Mouse (Mus musculus) forebrain, embryonic 11.5 days (tissue): ENCODE data around the gene Dhrs11. TPM values are rescaled to one million over a fixed set of nuclear protein-coding genes. Genes with fewer than 3 reads are reported as not detected.
"Not testable (repeated sequence)": the region's sequence is repeated elsewhere in the genome, so short reads cannot be mapped to it uniquely, and the experiment has no call there.

Experiments
- ATAC-seq: fragments of 200-750 bp; cut with Nextera tagmentation; replicated peaks from 2 replicates; pipeline ENCODE4 v1.8.0; 2017; ENCODE audit warnings: moderate TSS enrichment; ENCODE audit not compliant: low FRiP score
- DNase-seq: peaks from one replicate; pipeline ENCODE4 v3.0.0-alpha.2; 2017; ENCODE audit warnings: low spot score
- H3K27ac ChIP-seq: fragments of 300-500 bp; sonication (generic); 2 replicates; pipeline ENCODE4 v1.5.1; 2014; ENCODE audit warnings: low read depth, low read length
- H3K27me3 ChIP-seq: fragments of 300-500 bp; sonication (generic); 2 replicates; pipeline ENCODE4 v1.6.1; 2014; ENCODE audit warnings: mild to moderate bottlenecking, low read length, mixed read lengths; ENCODE audit not compliant: control insufficient read depth, insufficient read depth
- H3K36me3 ChIP-seq: fragments of 300-500 bp; sonication (generic); 2 replicates; pipeline ENCODE4 v1.6.1; 2014; ENCODE audit warnings: mild to moderate bottlenecking, low read length, moderate library complexity, mixed read lengths; ENCODE audit not compliant: control insufficient read depth, insufficient read depth
- H3K4me1 ChIP-seq: fragments of 300-500 bp; sonication (generic); replicated peaks from 2 replicates; pipeline ENCODE4 v1.6.1; 2014; ENCODE audit warnings: low read length, mixed read lengths; ENCODE audit not compliant: control insufficient read depth, insufficient read depth
- H3K4me2 ChIP-seq: fragments of 300-500 bp; sonication (generic); 2 replicates; pipeline ENCODE4 v1.6.1; 2014; ENCODE audit warnings: low read depth, mild to moderate bottlenecking, low read length, moderate library complexity, mixed read lengths; ENCODE audit not compliant: severe bottlenecking
- H3K4me3 ChIP-seq: fragments of 300-500 bp; sonication (generic); 2 replicates; pipeline ENCODE4 v1.5.1; 2014; ENCODE audit warnings: low read depth, low read length
- H3K9ac ChIP-seq: fragments of 300-500 bp; sonication (generic); 2 replicates; pipeline ENCODE4 v1.6.1; 2014; ENCODE audit warnings: low read length
- H3K9me3 ChIP-seq: fragments of 300-500 bp; sonication (generic); 2 replicates; pipeline ENCODE4 v1.6.1; 2016; ENCODE audit warnings: low read length, mixed read lengths; ENCODE audit not compliant: control insufficient read depth
- WGBS: fragments of 180-500 bp; shearing (Covaris S2); extraction: QIAGEN DNeasy Blood & Tissue Kit; methylation state at CpG from one replicate; pipeline ENCODE4 v1.1.7; 2014; 5-methylcytosine and 5-hydroxymethylcytosine counted together
- polyA plus RNA-seq: library from polyadenylated mRNA; unstranded; fragments of >200 nt; fragmentation: Nextera tagmentation; extraction: Ambion mirVana; gene quantifications from 2 replicates; pipeline ENCODE4 v1.2.1, GENCODE M21; 2014

The Dhrs11 gene
- polyA plus RNA-seq, 1 experiment from 2014 or later: 12.6 TPM

DNA sequence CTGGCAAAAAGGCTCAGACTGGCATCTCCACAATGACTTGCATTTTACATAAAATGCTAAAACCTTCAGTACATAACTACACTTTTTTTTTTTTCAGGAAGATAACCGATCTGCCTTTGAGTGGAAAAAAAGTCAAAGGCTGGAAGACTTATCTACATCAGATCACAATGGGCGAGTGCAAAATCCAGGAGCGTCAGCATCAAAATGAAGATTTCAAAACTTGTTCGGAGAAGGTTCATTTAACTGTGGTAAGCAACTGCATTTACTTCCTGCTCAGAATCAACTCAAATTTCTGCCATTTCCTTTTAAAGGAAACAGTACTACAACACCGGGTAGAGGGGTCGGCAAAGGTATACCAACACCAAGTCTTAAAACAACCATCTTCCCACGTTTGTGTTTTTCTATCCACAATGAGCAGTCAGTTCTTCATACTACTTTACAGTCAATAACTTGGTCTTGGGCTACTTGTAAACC, 40.0 kb upstream of the Dhrs11 start:
- Histone ChIP-seq H3K27me3 (no peaks in the 10 kb centered on the region), H3K27ac (no peak overlapping the region), H3K4me2 (peak overlapping the region; percentile 74), H3K4me3 (peak overlapping the region; percentile 64), H3K9ac (peak overlapping the region; percentile 70), H3K4me1 (peaks cover 2% of the 10 kb centered on the region; the same call in 1 of the 2 replicates), H3K36me3 (no peaks in the 10 kb centered on the region; the same call in 1 of the 2 replicates), H3K9me3 (no peaks in the 10 kb centered on the region)
- WGBS: 23% methylated on average over 7 of the region's 7 CpGs
- ATAC-seq (no peak), DNase-seq (no peak)

DNA sequence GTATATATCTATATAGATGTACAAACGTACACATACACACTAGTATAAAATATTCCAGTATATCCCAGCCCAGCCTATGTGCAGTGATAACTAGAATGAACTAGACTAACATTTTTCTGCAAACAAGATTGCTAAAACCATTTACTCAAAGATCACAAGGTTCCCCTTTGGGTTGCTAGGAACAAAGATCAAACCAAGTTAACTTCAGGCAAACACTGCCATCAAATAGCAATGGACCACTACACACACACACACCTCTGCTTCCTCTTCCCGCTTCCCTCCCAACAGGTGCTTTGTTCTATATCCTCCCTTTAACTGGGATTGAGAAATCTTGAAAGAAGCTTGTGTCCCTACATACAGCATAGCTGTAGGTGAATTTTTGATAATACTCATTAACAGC, 38.8 kb upstream of the Dhrs11 start:
- H3K36me3 ChIP-seq: no peaks in the 10 kb centered on the region
- ATAC-seq: no peak
- H3K9ac ChIP-seq: peak overlapping the region; percentile 16; the same call in 1 of the 2 replicates
- H3K27ac ChIP-seq: no peak overlapping the region
- H3K4me3 ChIP-seq: no peak overlapping the region
- H3K9me3 ChIP-seq: no peaks in the 10 kb centered on the region
- 93% methylated on average over 2 of the region's 2 CpGs for WGBS
- H3K4me1 ChIP-seq: peaks cover 2% of the 10 kb centered on the region; the same call in 1 of the 2 replicates
- DNase-seq: no peak
- H3K4me2 ChIP-seq: no peak overlapping the region
- H3K27me3 ChIP-seq: no peaks in the 10 kb centered on the region

DNA sequence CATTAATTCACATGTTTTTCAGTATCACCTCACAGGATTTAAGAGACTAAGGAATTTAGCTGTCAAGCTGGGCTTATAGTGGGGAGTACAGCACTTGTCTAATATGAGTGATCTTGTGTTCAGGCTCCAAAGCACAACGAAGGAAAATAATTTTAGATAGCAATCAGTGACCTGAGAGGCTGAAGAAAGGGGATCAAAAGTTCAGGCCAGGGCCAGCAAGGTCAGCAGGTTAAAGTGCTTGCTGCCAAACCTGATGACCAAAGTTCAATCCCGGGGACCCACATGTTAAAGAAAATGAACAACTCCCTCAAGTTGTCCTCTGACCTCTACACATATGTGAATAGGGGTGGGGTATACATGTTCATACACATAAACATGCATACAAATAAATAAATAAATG, 36.5 kb upstream of the Dhrs11 start:
- WGBS: 84% methylated on average over 2 of the region's 2 CpGs
- Histone ChIP-seq H3K4me1 (0 out of 2 replicates have a peak, but pooled peaks cover 2% of the 10 kb centered on the region), H3K27me3 (no peaks in the 10 kb centered on the region), H3K27ac (no peak overlapping the region), H3K36me3 (no peaks in the 10 kb centered on the region), H3K4me2 (no peak overlapping the region), H3K9me3 (no peaks in the 10 kb centered on the region), H3K4me3 (no peak overlapping the region), H3K9ac (no peak overlapping the region)
- no peak for ATAC-seq
- no peak for DNase-seq

DNA sequence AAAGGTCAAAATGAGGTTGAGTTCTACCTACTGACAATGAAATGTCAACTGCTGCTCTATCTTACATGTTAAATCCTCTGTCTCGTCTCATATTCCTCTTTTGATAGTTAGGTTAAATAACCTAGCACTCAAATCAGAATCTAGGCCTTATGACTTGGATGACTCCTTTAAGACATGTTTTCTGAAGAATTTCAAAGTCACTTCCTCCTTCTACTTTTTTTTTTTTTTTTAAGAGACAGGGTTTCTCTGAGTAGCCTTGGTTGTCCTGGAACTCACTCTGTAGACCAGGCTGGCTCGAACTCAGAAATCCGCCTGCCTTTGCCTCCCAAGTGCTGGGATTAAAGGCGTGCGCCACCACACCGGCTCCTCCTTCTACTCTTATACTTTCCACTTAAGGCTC, 26.5 kb upstream of the Dhrs11 start:
- no peak for ATAC-seq
- H3K9me3 ChIP-seq: no peaks in the 10 kb centered on the region
- no peak overlapping the region for H3K9ac ChIP-seq
- peaks cover under 1% of the 10 kb centered on the region; the same call in 1 of the 2 replicates for H3K36me3 ChIP-seq
- 98% methylated on average over 6 of the region's 6 CpGs for WGBS
- H3K4me1 ChIP-seq: no peaks in the 10 kb centered on the region
- no peak overlapping the region for H3K4me2 ChIP-seq
- H3K27ac ChIP-seq: no peak overlapping the region
- no peak for DNase-seq
- no peaks in the 10 kb centered on the region for H3K27me3 ChIP-seq
- H3K4me3 ChIP-seq: no peak overlapping the region

DNA sequence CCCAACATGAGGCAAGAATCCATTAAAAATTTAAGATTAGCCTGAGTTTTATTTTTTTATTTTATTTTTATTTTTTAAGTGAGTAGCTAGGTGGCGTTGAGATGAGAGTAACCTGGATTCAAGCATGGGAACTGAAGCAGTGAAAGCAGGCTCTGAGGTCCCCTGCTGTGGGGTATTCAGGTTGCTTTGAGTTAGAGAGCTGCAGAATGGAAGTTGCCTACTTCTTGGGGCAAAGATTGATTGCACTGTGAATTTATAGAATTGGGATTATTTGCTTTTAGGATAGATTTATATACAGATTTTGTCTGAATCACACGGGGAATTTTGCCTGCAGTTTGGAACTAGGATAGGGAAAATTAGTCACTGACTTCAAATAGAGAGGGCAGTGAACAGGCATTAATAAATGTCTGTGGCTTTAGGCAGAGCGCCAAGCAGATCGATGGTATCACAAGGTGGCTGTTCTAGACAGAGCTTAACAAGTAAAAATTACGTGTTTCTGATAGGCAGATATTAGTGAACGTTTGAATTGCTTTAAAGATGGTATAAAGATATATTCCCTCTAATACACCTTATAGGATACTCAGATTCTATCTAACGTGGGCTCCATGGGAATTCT, 18.8 kb upstream of the Dhrs11 start:
- DNase-seq: no peak
- Histone ChIP-seq H3K27me3 (no peaks in the 10 kb centered on the region), H3K4me3 (no peak overlapping the region), H3K9ac (no peak overlapping the region), H3K4me2 (no peak overlapping the region), H3K36me3 (peaks cover 4% of the 10 kb centered on the region; the same call in 1 of the 2 replicates), H3K4me1 (no peaks in the 10 kb centered on the region), H3K27ac (no peak overlapping the region), H3K9me3 (no peaks in the 10 kb centered on the region)
- 89% methylated on average over 7 of the region's 7 CpGs for WGBS
- ATAC-seq: no peak

DNA sequence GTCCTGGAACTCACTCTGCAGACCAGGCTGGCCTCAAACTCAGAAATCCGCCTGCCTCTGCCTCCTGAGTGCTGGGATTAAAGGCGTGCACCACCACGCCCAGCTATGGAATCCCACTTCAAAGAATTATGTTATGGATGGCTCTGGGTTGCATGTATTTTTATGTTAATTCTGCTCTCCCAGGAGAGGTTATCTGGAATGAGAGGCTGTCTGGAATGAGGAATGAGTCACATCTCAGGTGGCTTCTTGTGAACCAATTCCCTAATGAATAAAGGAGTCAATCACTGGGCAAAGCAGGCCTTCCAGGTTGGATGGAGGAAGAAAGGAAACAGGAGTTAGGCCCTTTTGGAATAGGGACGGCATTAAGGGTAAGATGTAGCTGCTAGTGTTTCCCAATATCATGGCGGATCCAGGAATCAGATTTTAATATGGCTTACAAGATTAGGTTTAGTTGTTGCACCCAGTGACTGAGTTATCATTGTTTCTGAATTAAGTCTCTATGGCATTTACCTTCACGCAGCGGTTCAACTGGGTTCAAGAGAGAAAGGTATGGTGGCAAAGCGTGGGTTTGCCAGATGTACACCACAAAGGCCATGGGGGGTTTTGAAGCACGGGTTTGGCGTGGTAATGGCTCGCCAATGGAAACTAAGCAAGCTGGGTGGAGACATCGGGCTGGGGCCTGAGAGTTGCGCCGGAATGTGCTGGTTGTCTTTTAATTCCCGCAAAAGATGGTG, 18.1 kb upstream of the Dhrs11 start:
- 96% methylated on average over 15 of the region's 15 CpGs for WGBS
- H3K4me1 ChIP-seq: no peaks in the 10 kb centered on the region
- ATAC-seq: no peak
- no peak for DNase-seq
- H3K9me3 ChIP-seq: no peaks in the 10 kb centered on the region
- no peak overlapping the region for H3K4me3 ChIP-seq
- H3K4me2 ChIP-seq: no peak overlapping the region
- H3K36me3 ChIP-seq: peaks cover 4% of the 10 kb centered on the region; the same call in 1 of the 2 replicates
- no peak overlapping the region for H3K27ac ChIP-seq
- no peak overlapping the region for H3K9ac ChIP-seq
- no peaks in the 10 kb centered on the region for H3K27me3 ChIP-seq

DNA sequence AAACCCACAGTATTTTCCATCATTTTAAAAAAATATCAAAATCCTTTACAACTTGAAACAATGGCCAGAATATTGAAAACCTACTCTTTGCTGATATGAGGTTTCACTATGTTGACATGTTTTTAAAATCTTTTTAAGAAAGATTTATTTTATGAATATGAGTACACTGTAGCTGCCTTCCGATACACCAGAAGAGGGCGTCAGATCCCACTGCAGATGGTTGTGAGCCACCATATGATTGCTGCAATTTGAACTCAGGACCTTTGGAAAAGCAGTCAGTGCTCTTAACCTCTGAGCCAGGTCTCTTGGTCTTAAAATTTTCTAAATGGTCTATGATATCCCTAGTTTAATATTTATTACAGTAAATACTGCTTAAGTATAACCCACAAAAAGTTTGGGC, 10.5 kb upstream of the Dhrs11 start:
- Histone ChIP-seq H3K27ac (no peak overlapping the region), H3K9me3 (no peaks in the 10 kb centered on the region), H3K36me3 (no peaks in the 10 kb centered on the region; the same call in 1 of the 2 replicates), H3K4me2 (no peak overlapping the region), H3K9ac (no peak overlapping the region), H3K4me1 (no peaks in the 10 kb centered on the region), H3K4me3 (no peak overlapping the region), H3K27me3 (no peaks in the 10 kb centered on the region)
- DNase-seq (no peak), ATAC-seq (no peak)
- WGBS: 95% methylated on average over 2 of the region's 2 CpGs

DNA sequence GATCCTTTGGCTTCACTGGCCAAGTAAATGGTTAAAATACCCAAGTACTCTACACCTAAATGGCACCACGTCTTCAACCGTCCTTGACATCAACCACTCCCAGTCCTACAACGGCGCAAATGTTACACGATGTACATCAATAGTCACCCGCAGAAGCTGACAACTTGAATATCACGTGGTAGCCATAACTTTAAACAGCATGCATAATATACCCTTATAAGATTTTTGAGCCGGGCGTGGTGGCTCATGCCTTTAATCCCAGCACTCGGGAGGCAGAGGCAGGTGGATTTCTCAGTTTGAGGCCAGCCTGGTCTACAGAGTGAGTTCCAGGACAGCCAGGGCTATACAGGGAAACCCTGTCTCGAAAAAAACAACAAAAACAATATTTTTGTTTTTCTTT, 701 bp upstream of the Dhrs11 start:
- not testable (repeated sequence) for H3K4me1 ChIP-seq, ATAC-seq, DNase-seq, H3K4me3 ChIP-seq, H3K27ac ChIP-seq, H3K9me3 ChIP-seq, H3K27me3 ChIP-seq, H3K36me3 ChIP-seq
- H3K9ac ChIP-seq: peak overlapping the region; percentile 72
- WGBS: 79% methylated on average over 11 of the region's 11 CpGs
- peak overlapping the region; percentile 99 for H3K4me2 ChIP-seq
